Mouse (Mus musculus): ENCODE results near the gene Gm9964. TPM values are rescaled to one million over a fixed set of nuclear protein-coding genes. Genes with fewer than 3 reads are reported as not detected.
"Not testable (repeated sequence)": the region's sequence is repeated elsewhere in the genome, so short reads cannot be mapped to it uniquely, and the experiment has no call there.

Gene Gm9964
- total RNA-seq, 2 experiments from 2014 or later: not detected

- DNase-seq: no peak
Observed at GRCm38 (mm10) chr11:79299719-79300431, 3.2 kb upstream of the Gm9964 start.

DNA sequence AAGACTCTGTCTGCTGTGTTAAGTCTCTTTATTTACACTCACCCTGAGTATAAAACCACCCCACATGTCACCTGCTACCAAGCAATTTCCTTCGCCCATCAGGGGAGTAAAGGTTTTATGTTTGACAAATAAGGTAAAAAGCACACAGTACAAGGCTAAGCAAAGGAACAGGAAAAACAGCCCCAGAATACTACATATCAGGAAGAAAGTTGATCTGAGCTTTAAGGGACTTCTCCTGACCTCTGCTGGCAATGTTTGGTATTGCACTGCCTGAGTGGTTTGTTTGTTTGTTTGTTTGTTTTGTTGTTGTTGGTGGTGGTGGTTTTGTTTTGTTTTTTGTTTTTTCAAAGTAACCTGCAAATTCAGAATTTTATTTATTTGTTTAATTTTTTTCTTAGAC is 539 bp downstream of the Gm9964 start:
- DNase-seq: peak in 1 of 2 experiments; percentile 83

GRCm38 (mm10) chr11:79293971-79294370 is 2.7 kb downstream of the Gm9964 start:
- DNase-seq: no peak

DNA sequence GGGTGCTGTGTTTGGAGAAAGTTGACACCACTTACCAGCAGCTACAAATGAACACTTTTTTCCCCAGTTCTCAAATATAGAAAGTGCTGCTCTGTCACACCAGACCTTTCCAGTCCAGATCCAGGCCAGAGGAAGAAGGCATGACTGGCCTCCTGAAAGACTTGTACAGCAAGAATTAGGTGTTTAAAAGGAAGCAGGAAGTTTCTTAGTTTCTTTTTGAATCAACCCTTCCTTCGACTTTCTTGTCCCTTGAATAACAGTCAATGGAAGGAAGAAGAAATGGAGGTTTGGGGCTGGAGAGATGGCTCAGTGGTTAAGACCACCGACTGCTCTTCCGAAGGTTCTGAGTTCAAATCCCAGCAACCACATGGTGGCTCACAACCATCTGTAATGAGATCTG is 3.7 kb downstream of the Gm9964 start:
- no peak for DNase-seq

DNA sequence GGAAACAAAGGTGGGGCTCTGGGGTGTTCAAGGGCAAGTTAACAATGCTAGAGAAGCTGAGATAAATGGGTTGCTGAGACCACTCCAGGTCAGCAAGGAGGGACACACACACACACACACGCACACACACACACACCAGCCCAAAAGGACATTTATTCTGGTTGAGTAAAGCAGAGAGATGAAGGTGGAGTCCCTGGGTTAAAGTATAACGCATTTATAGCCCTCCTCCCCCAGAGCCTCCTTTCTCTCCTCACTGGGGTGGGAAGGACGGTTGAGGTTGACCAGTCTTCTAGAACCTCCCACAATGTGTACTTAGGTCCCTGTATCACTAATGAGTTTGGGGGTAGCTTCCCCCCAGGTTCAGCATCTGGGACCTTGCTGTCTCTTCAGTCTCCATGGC is 4.6 kb downstream of the Gm9964 start:
- DNase-seq: no peak

DNA sequence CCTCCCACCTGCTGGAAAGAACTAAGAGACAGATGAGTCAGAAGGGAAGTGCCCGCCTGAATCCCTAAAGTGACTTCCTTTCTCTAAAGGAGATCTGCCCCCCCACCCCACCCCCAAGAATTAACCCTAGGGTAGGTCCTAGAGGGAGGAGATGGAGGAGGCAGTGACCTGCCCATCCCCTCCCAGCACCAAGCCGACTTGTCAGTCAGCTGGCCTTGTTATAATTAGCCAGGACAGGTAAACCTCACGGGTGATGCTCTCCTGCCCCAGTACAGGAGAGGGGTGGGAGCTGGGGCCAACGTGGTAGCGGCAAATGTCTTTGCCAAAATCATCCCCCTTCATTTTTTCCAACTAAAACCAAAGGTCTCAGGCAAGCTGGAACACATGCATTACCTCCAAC is 5.1 kb downstream of the Gm9964 start:
- no peak for DNase-seq

GRCm38 (mm10) chr11:79290473-79290872 is 6.2 kb downstream of the Gm9964 start:
- peak; percentile 57 to 59 for DNase-seq

DNA sequence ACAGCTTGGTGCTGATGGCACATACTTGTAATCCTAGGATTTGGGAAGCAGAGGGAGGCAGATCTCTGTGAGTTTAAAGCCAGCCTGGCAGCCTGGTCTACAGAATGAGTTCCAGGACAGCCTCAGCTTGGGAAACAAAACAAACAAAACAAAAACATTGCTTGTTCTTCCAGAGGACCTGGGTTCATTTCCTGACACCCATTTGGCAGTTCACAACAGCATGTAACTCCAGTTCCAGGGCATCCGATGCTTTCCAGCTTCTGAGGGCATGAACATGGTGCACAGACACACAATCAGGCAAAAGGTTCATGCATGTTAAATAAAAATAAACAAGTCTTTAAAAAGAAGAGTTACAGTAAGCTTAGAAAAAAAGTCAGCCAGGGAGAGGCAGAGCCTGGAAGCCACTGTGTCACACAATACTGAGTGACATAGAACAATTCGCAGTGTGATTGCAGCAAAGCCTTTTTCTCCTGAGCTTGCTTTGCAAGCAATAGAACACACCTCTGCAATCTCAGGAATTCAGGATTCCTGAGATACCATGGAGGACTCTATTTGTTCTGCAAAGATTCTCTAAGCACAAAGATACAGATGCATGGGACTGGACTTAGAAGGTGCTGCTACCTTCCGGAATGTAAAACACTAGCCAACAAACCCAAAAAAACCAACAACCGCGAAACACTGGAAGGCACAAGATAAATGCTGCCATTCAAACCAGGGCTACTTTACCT is 7.6 kb downstream of the Gm9964 start:
- no peak for DNase-seq

DNA sequence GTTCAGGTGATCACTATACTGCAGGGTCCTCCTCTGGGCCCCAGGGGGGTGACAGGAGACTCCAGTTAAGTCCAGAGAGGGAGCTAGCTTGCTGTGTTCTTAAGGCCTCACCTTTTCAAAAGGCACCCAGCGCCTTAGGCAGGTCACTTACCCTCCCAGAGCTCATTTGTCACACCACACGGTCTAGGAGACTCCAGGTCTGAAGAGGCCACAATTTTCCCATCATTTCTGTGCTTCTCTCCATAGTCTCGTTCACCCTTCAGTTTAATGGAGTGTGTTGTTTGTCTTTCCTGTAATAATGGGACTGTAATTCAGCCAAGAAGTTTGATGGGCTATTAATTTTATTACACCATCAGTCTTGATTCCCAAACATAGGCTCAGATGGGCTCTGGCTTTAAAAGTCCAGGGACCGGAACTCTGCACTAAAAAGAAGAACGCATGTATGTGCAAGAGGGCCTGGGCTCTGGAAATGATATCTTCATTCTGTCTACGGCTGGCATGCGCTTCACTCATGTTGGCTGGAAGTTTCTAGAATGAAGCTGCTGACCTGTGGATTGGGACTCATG is 8.3 kb downstream of the Gm9964 start:
- DNase-seq: no peak

GRCm38 (mm10) chr11:79287447-79287846 is 9.3 kb downstream of the Gm9964 start:
- DNase-seq: peak; percentile 64 to 78

DNA sequence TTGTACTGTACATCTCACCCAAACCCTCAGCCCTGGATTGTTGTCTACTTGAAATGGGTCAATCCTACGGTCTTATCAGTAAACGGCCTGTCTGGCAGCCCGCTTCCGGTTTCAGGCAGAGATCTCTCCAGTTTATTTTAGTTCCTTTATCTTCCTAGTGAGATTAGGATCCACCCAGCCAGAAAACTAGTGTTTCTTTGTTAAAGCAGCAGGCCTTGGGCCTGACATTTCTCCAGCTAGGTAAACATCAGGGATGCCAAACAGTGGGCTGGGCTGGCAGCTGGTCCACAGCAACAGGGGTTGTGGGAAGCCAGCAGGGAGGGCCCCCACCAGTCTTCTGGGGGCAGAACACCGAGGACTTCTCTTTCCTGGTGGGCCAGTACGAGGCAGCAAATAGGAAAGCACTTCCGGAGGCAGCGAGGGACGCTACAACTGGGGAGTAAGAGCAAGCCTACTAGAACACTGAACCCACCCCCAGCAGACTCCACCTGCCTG is 10.4 kb downstream of the Gm9964 start:
- peak in 1 of 2 experiments; percentile 47 for DNase-seq

DNA sequence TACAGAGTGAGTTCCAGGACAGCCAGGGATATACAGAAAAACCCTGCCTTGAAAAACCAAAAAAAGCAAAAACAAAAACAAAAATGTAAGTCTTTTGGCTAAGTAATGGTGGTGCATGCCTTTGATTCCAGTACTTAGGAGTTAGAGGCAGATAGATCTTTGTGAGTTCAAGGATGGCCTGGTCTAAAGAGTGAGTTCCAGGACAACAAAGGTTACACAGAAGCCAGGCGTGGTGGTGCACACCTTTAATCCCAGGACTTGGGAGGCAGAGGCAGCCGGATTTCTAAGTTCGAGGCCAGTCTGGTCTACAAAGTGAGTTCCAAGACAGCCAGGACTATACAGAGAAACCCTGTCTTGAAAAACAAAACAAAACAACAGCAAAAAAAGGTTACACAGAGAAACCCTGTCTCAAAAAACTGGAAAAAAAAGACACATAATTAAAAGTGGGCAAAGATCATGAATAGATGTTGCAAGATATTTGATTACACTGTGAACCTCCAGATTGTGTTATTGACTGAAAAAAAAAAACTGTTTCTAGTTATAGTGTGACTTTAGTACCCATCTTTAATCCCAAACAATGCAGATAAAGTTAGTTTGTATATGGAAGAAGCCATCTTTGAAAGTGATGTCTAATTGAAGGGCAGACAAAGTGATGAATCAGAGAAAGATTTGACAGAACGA is 13.2 kb downstream of the Gm9964 start:
- DNase-seq: no peak

DNA sequence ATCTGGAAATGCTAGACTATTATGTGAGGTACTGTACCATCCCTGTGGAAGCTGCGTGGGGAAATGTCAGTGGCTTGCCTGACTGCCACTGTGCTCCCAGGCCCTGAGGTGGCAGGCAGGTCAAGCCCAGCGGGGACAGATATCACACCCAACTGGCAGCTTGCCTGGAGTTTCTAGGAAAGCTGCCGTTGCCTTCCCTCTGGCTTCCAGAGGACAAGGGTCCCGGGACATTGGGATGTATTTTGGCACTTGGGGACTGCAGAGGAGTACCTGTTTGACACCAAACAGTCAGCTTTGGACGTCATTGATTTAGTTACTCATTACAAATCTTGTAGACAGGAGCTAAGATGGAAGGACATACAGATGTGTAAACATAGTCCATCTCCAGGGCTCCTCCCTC is 15.3 kb downstream of the Gm9964 start:
- DNase-seq: peak; percentile 61

DNA sequence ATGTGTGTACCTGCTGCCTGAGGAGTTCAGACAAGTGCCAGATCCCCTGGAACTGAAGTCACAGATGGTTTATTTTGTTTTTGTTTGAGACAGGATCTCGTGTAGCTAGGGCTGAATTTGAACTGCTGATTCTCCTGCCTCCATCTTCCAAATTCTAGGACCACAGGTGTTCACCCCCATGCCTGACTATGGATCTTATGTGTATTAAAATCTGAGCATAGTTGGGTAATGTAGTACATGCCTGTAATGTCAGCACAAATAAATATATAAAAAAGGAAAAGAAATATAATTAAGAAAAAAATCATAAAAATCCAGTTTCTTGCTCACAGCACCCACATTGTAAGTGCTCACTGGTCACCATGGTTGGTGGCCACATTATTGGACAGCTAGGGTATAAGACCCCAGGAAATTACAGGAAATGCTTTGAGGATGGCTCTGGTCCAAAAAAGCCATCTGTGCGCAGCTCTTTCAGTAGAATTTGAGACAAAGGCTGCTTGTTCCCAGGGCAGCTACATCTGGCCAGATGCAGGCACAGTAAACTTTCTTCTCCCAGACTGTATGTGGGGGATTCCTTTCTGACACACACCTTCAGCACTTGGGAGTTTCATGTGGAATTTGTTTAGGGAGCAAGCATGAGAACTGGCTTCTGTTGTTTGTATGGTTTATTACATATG is 16.8 kb downstream of the Gm9964 start:
- peak; percentile 40 to 54 for DNase-seq

- DNase-seq: no peak
Observed at GRCm38 (mm10) chr11:79273757-79274156, 22.9 kb downstream of the Gm9964 start.

GRCm38 (mm10) chr11:79273039-79273438 is 23.7 kb downstream of the Gm9964 start:
- DNase-seq: no peak

DNA sequence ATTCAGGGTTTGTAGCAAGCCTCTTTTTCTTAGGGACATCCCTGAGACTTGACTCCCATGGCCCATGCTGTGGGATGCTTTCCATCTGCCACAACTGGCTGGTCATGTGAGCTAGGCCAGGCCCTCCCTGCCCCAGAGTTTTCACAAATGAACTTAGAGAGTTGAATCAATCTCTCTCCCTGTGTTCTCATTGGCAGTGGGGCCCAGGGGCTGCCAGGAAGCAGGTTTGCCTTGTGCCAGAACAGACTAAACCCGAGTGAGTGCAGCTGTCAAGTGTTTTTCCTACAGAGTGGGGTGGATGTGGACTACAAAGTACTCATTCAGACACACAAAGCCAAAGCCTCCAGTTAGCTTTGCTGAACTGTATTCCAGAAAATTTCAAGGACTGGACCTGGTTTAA is 29.5 kb downstream of the Gm9964 start:
- peak; percentile 44 to 74 for DNase-seq

GRCm38 (mm10) chr11:79264376-79264775 is 32.3 kb downstream of the Gm9964 start:
- DNase-seq: no peak

DNA sequence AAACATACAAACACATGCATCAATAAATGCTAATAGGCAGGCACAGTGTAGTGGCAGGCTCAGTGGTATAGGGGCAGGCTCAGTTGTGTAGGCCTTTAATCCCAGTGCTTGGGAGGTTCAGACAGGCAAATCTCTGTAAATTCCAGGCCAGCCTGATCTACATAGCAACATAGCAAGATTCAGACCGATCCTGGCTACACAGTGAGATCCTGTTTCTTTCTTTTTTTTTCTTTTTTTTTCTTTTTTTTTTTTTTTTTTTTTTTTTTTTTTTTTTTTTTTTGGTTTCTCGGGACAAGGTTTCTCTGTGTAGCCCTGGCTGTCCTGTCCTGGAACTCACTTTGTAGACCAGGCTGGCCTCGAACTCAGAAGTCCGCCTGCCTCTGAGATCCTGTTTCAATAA is 36.6 kb downstream of the Gm9964 start:
- DNase-seq: not testable (repeated sequence)

DNA sequence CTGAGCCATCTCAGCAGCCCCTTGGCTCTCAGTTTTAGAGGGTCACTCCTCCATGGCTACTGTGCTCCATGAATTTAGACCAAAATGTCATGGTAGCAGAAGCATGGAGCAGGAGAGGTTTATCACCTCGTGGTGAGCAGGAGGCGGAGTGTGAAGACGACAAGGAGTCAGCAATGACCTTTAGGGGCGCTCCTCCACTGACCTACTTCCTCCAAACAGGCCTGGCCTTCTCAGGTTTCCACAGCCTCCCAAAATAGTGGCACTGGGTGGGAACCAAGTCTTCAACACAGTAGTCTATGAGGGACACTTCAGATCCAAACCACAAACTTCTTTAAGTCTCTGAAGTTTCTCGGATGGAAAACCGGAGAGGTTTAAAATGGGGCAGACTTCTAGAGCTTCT is 38.0 kb downstream of the Gm9964 start:
- no peak for DNase-seq

DNA sequence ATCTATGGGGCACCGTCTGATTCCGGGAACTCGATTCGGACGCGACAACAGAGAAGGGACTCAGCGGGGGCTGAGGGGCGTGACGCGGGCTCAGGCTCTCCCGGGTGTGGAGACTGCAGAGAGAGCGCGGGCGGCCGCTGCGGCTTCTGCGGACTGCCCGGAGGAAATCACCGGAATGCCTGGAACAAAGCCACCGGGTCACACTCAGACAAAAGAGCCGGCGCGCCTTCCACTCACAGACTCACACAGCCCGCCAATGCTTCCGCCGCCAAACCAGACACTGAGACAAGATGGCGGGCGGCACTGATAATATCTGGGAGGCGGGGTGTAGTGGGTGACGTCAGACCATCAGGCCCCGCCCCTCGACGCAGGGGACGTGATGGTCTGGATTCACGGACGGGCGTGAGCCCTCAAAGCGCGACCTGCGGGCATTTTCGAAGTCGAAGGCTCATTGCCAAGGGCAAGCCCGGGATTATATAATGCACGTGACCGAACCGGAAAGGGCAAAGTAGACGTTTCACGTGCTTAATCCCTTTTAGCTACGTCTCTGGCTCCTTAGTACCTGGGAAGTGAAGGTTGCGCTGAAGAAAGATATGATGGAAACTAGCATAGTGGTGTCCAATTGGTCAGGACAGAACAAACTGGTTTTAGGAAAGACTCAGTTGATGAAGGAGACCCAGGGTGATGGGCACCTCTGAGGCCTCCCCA is 42.2 kb downstream of the Gm9964 start, which contains the start of gene Wsb1:
TSS of gene Wsb1 (minus strand) at position 281 of the 708 bp plus-strand sequence.
- DNase-seq: peak; percentile 94 to 97

Measured in heart, adult 18-20 months (tissue).